Mouse (Mus musculus) left cerebral cortex, adult 2 months (tissue): Measurements from ENCODE around the gene Zxdc. TPM values are rescaled to one million over a fixed set of nuclear protein-coding genes. Genes with fewer than 3 reads are reported as not detected.
A peak's percentile ranks its signal among the peaks of the same experiment; 100 is the strongest.

Source experiments
- DNase-seq, 2 experiments: peaks; one replicate each; pipeline ENCODE4 v3.0.0; 2021 to 2022; ENCODE audit warnings: low spot score in 2 of 2, mixed read lengths in 1 of 2; ENCODE audit errors: extremely low spot score in 1 of 2
- H3K27ac ChIP-seq: fragments of 200-600 bp; 2 replicates; pipeline ENCODE4 v1.8.1; 2022
- H3K4me3 ChIP-seq: fragments of 200-600 bp; 2 replicates; pipeline ENCODE4 v1.8.1; 2022
- CTCF ChIP-seq: fragments of 200-600 bp; IDR thresholded peaks from 2 replicates; pipeline ENCODE4 v1.8.1; 2022; ENCODE audit warnings: antibody characterized with exemption, mild to moderate bottlenecking, moderate library complexity
- intact Hi-C: fragments of 180-260 bp; cut with DNase I; formaldehyde crosslinking; loops from one replicate; pipeline ENCODE4 v1.15.1; 2025
- total RNA-seq, 2 experiments: library from RNA; stranded (reverse); gene quantifications; 2 replicates each; pipeline ENCODE4 v1.2.3; 2021

Gene Zxdc
- total RNA-seq, 2 experiments from 2014 or later, result 31.0 to 31.7 TPM

- no peak for TF ChIP-seq CTCF
- intact Hi-C loops, result no loop called here
- no peak overlapping the region for H3K4me3 ChIP-seq
- H3K27ac ChIP-seq, result no peak overlapping the region
- no peak for DNase-seq
Measured at GRCm38 (mm10) chr6:90348500-90348899, 20.8 kb upstream of the Zxdc start.

- no peak overlapping the region for H3K4me3 ChIP-seq
- no peak overlapping the region for H3K27ac ChIP-seq
- intact Hi-C loops, result no loop called here
- DNase-seq, result no peak
- TF ChIP-seq CTCF, result no peak
Measured at GRCm38 (mm10) chr6:90350011-90350410, 19.3 kb upstream of the Zxdc start.

GRCm38 (mm10) chr6:90358142-90358541 lies 11.2 kb upstream of the Zxdc start:
- no peak for DNase-seq
- no peak overlapping the region for H3K27ac ChIP-seq
- intact Hi-C loops, result no loop called here
- TF ChIP-seq CTCF, result no peak
- H3K4me3 ChIP-seq, result no peak overlapping the region

GRCm38 (mm10) chr6:90359445-90359844 lies 9.8 kb upstream of the Zxdc start:
- DNase-seq, result no peak
- no peak overlapping the region for H3K27ac ChIP-seq
- no peak overlapping the region for H3K4me3 ChIP-seq
- intact Hi-C loops, result no loop called here
- no peak for TF ChIP-seq CTCF

GRCm38 (mm10) chr6:90360024-90360781 lies 9.1 kb upstream of the Zxdc start:
- Histone ChIP-seq H3K4me3 (no peak overlapping the region), H3K27ac (no peak overlapping the region)
- DNase-seq, result no peak
- intact Hi-C loops, result no loop called here
- TF ChIP-seq CTCF, result no peak

- no peak for DNase-seq
- Histone ChIP-seq H3K4me3 (no peak overlapping the region), H3K27ac (no peak overlapping the region)
- intact Hi-C loops, result no loop called here
- no peak for TF ChIP-seq CTCF
Measured at GRCm38 (mm10) chr6:90360922-90361614, 8.2 kb upstream of the Zxdc start.

GRCm38 (mm10) chr6:90363301-90363700 lies 6.0 kb upstream of the Zxdc start:
- no peak overlapping the region for H3K27ac ChIP-seq
- intact Hi-C loops, result no loop called here
- no peak for DNase-seq
- no peak overlapping the region for H3K4me3 ChIP-seq
- TF ChIP-seq CTCF, result no peak

- H3K27ac ChIP-seq, result peak overlapping the region; percentile 89
- intact Hi-C loops, result loop anchor here (5.0 kb wide), 1 partner anchor 52 kb away; no protein-coding TSS in a partner anchor
- H3K4me3 ChIP-seq, result peak overlapping the region; percentile 94
- TF ChIP-seq CTCF, result no peak; the same call in 1 of the 2 replicates
- peak; percentile 37 to 47 for DNase-seq
Measured at GRCm38 (mm10) chr6:90369725-90370553, 647 bp downstream of the Zxdc start.

- TF ChIP-seq CTCF, result no peak
- H3K4me3 ChIP-seq, result no peak overlapping the region
- no peak for DNase-seq
- no peak overlapping the region for H3K27ac ChIP-seq
- intact Hi-C loops, result loop anchor here (5.0 kb wide), 1 partner anchor 48 kb away; no protein-coding TSS in a partner anchor
Measured at GRCm38 (mm10) chr6:90374647-90375046, 5.4 kb downstream of the Zxdc start.

- TF ChIP-seq CTCF, result no peak
- no peak for DNase-seq
- no peak overlapping the region for H3K4me3 ChIP-seq
- H3K27ac ChIP-seq, result no peak overlapping the region
- intact Hi-C loops, result no loop called here
Measured at GRCm38 (mm10) chr6:90377708-90378107, 8.4 kb downstream of the Zxdc start.

GRCm38 (mm10) chr6:90381465-90381864 lies 12.2 kb downstream of the Zxdc start:
- no peak for DNase-seq
- Histone ChIP-seq H3K4me3 (no peak overlapping the region), H3K27ac (no peak overlapping the region)
- intact Hi-C loops, result no loop called here
- TF ChIP-seq CTCF, result no peak

- Histone ChIP-seq H3K4me3 (no peak overlapping the region), H3K27ac (no peak overlapping the region)
- no peak for TF ChIP-seq CTCF
- intact Hi-C loops, result no loop called here
- no peak for DNase-seq
Measured at GRCm38 (mm10) chr6:90390629-90391028, 21.3 kb downstream of the Zxdc start.
